Mouse (Mus musculus) heart, adult 8-10 months (tissue): ENCODE data around the gene Tyw3. TPM values are rescaled to one million over a fixed set of nuclear protein-coding genes. Genes with fewer than 3 reads are reported as not detected.

Source experiments
- DNase-seq: peaks from one replicate; pipeline ENCODE4 v3.0.0; 2022; ENCODE audit warnings: low spot score
- total RNA-seq, 4 experiments: library from RNA; stranded (reverse); gene quantifications; 2 replicates each; pipeline ENCODE4 v1.2.4; 2022

Tyw3 gene
- total RNA-seq, 4 experiments from 2014 or later, result 3.3 to 5.0 (median 4.0) TPM

- no peak for DNase-seq
These were observed 31.5 kb downstream of the Tyw3 start for GRCm38 (mm10) chr3:154565437-154565836.

- DNase-seq, result no peak
These were observed 34.7 kb downstream of the Tyw3 start for GRCm38 (mm10) chr3:154562192-154562591.

DNA sequence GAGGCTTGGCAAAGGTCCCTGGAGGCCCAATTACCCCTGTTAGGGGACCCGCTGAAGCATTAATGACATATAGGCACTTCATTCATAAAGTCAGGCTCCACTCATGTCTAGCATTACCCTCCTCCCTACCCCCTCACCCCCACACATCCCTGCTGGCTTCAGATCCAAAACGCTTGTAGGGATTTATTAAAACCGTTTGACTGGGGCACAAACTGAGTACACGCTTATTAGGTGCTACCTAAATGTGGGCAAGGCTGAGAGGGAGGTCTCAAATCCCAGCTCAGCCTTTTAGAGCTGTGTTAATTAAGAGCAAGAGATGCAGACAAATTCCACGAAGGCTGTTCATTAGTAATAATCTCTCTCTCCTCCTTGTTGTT, 45.9 kb downstream of the Tyw3 start:
- no peak for DNase-seq

GRCm38 (mm10) chr3:154550326-154551034, 46.4 kb downstream of the Tyw3 start:
- DNase-seq, result no peak

DNA sequence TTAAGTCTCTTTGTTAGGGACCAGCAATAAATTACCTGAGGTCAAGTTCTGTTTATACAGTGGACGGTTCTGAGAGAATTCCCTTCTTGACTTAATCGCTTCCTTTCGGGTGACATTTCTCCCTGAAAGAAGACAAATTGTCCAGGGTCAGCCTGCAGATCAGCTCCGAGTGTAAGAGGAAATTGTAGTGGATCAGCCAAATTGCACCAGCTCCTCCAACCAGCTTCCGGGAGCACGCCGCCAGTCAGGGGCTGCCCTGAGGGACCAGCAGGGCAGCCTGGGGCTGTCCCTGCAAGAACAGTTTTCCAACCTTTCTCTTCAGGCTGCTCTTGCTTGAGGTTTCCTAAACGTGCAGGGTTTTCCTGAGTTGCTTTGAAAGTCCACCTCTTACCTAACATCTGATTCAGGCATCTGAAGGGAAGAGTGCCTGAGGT, 48.0 kb downstream of the Tyw3 start:
- no peak for DNase-seq

DNA sequence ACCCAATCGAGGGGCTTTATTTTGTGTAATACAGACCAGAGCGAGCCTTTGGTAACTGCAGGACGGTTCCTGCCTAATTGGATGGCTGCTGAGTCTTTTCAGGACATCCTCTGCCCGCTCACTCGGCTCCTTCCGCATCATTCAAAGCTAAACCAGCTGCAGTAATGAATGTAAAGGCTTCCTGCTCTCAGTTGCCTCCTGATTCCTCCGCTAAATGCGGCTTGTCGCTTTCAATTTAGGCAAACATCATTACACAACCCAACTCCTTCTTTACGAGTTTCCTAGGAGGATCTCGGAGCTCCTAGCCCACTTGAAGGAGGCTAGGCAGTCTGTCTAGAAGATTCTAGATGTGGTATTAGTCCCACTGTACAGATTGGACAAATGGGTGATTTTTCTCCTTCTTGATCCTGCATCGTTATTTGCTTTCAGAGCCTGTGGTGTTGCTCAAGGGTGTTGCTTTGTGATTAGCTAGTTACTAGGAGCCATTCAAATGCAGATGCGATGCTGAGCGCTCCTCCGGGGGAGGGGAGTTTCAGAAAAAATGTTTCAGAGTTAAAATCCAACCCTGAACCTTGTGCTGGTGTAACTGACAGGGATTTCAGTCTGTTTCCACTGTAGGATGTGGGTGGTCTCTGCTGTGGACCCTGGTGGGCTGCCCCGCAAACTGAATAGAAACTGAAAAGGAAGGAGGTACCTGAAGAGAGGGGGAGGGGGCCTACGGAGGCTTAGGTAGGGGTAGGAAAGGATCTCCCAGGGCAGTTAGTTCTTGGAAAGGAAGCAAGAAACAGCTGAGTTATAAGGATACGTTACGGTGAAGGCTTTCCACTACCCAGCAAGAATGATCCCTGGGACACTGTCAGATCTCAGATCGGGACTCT, 49.1 kb downstream of the Tyw3 start:
- no peak for DNase-seq

DNA sequence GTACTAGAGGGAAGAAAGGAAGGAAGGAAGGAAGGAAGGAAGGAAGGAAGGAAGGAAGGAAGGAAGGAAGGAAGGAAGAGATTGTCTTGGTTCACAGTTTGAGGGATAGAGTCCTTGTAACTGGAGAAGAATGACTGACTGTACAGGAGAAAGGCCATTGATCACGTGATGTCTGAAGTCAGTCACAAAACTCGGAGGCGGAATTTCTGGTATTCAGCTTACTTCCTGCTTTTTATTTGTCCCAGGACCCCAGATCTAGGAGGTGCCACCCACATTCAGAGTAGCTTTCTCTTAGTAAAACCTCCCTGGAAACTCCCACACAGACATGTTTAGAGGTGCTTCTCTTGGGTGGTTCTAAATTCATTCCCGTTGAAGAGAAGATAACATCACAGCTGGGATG, 50.7 kb downstream of the Tyw3 start:
- DNase-seq, result no peak

DNA sequence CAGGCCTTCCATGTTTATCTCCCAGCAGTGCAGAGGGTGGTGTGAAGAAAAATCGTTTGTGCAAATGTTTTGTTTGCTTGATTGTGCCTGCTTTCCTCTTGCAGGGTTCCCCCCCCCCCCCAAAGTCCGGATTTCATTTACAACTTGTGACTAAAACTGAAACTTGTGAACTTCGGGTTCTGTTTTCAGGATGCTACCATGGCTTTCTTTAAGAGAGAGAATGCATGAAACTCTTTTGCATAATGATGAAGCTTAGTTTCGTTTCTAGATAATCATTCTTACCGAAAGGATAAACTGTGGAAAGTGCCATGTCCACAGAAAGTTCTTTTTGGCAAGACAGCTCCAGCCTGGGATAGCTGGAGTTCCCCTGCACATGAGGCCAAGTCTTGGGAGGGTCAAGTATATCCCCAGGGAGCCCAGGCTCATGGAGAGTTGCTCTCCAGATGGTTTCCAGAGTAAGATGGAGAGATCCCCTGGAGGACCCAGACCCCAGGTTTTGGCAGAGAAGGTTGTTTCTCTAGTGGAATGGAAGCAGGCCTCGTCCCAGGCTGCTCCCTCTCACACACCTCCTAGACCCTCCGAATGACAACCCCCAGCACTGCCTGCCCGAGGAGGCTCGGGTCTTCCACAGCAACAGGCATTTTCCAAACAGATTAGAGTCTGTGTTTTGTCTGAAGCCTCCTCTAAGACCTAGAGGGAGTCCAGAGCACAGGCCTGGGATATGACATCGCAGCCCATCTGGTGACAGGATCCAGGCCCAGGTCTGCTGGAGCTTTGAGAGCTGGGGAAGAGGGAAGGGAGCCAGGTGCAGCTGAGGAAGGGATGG, 56.6 kb downstream of the Tyw3 start:
- DNase-seq, result peak; percentile 23

GRCm38 (mm10) chr3:154536134-154536533, 60.8 kb downstream of the Tyw3 start:
- DNase-seq, result no peak

GRCm38 (mm10) chr3:154533246-154533645, 63.7 kb downstream of the Tyw3 start:
- peak; percentile 24 for DNase-seq

DNA sequence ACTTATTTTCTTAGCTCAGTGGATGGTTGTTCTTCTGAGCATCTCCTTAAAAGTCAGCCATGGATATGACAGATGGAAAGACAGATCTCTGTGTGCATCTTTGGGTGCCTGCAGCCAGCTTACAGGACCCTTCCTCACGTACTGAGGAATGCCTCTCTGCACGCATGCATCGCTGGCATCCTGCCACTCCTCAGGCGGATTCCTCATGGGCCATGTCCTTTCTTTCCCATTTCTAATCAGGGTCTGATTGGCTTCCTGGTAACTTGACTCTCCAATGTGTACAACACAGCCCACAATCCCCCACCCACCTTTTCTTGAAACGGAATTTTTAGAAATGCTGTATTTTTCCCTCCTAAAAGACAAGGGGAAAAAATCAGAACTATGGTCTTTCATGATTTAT, 67.9 kb downstream of the Tyw3 start:
- DNase-seq, result no peak

GRCm38 (mm10) chr3:154526610-154527009, 70.3 kb downstream of the Tyw3 start:
- DNase-seq, result no peak

Other genes starting within 250 kb of the Tyw3 start
- gene Cryz, start 393 bp downstream of the Tyw3 start, total RNA-seq, result 10 to 100 TPM; 14.7 to 20.0 (median 16.6) TPM
- gene Erich3, start 66.8 kb upstream of the Tyw3 start, total RNA-seq, result under 1 TPM; 0.08 to 0.35 (median 0.20) TPM